Mouse (Mus musculus): ENCODE measurements around the gene Pts.

DNA sequence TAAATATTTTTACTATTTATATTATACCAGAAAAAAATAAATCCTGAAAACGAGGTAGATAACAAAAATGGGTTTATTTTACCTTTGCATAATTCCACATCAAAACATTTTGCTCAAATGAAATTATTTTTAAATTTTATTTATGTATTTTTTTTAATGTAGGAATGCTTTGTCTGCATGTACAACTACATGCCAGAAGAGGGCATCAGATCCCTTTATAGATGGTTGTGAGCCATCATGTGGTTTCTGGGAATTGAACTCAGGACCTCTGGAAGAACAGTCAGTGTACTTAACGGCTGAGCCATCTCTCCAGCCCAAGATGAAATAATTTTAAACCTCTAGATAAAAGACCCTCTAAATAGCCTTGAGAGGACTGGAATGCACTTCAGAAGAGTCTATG, 7.0 kb downstream of the Pts start:
- TF ChIP-seq CTCF (conservative IDR thresholded peaks at IDR 0.05 in 1 of 2, IDR thresholded peaks at IDR 0.05 in 1 of 2; ENCODE audit: low read depth in 2 of 2, low read length in 2 of 2) (peak in 1 of 2 experiments; percentile 51; a peak in 1 of 4 replicates), CHD1 (IDR thresholded peaks at IDR 0.05; ENCODE audit: low read depth, low read length) (no peak), USF1 (IDR thresholded peaks at IDR 0.05; ENCODE audit: low read depth, low read length) (no peak), POLR2A (IDR thresholded peaks at IDR 0.05; ENCODE audit: low read depth, low read length) (no peak), TCF12 (IDR thresholded peaks at IDR 0.05; ENCODE audit: low read depth, low read length) (no peak), SMC3 (IDR thresholded peaks at IDR 0.05; ENCODE audit: low read depth, low read length) (peak; percentile 26; the same call in 1 of the 2 replicates), ZKSCAN1 (IDR thresholded peaks at IDR 0.05; ENCODE audit: borderline replicate concordance, low read depth, low read length) (no peak), UBTF (IDR thresholded peaks at IDR 0.05; ENCODE audit: low read depth, low read length) (no peak), CHD2 (IDR thresholded peaks at IDR 0.05; ENCODE audit: low read length) (no peak), USF2 (conservative IDR thresholded peaks at IDR 0.05; ENCODE audit: low read depth, low read length) (no peak), RCOR1 (conservative IDR thresholded peaks at IDR 0.05; ENCODE audit: low read depth, low read length) (no peak)

Measured in CH12.LX (cell line).